Mouse (Mus musculus) liver, embryonic 14.5 days (tissue): Measurements from ENCODE around the gene Rps6ka2.

ENCODE experiments used
- CTCF ChIP-seq: IDR thresholded peaks from 2 replicates; pipeline ENCODE4 v1.5.1; 2016; ENCODE audit warnings: antibody characterized with exemption, low read depth, control low read depth
- EP300 ChIP-seq: IDR thresholded peaks from 2 replicates; pipeline ENCODE4 v1.6.1; 2016; ENCODE audit warnings: antibody characterized with exemption, low read depth

- TF ChIP-seq EP300: no peak
- TF ChIP-seq CTCF: no peak
These were observed 40.7 kb downstream of the Rps6ka2 start for GRCm38 (mm10) chr17:7210648-7211047.
